Mouse (Mus musculus) liver, adult 2 months (tissue): ENCODE results near the gene C8a. TPM values are rescaled to one million over a fixed set of nuclear protein-coding genes. Genes with fewer than 3 reads are reported as not detected.

ENCODE experiments used
- DNase-seq: peaks from one replicate; pipeline ENCODE4 v3.0.0-alpha.2; 2011; ENCODE audit warnings: low read depth, low spot score; ENCODE audit errors: extremely low read depth
- H3K27ac ChIP-seq: fragments of 200-500 bp; replicated peaks from 2 replicates; pipeline ENCODE4 v1.5.1; 2012; ENCODE audit warnings: low read depth, mild to moderate bottlenecking, control low read depth, inconsistent platforms, low read length; ENCODE audit not compliant: insufficient read depth
- H3K27me3 ChIP-seq: fragments of 200-500 bp; 2 replicates; pipeline ENCODE4 v1.6.1; 2012; ENCODE audit warnings: mild to moderate bottlenecking, moderate library complexity, low read length, inconsistent platforms; ENCODE audit not compliant: control insufficient read depth, insufficient read depth
- H3K36me3 ChIP-seq: fragments of 200-500 bp; 2 replicates; pipeline ENCODE4 v1.6.1; 2012; ENCODE audit warnings: low read length, inconsistent platforms; ENCODE audit not compliant: control insufficient read depth, insufficient read depth
- H3K4me1 ChIP-seq: fragments of 200-500 bp; 2 replicates; pipeline ENCODE4 v1.6.1; 2011; ENCODE audit warnings: low read length; ENCODE audit not compliant: control insufficient read depth, insufficient read depth
- H3K4me3 ChIP-seq: fragments of 200-500 bp; 2 replicates; pipeline ENCODE4 v1.5.1; 2011; ENCODE audit warnings: low read depth, mild to moderate bottlenecking, control low read depth, low read length, moderate library complexity; ENCODE audit not compliant: insufficient read depth
- H3K79me2 ChIP-seq: fragments of 200-500 bp; 2 replicates; pipeline ENCODE4 v1.6.1; 2012; ENCODE audit warnings: inconsistent platforms, mild to moderate bottlenecking, low read length, moderate library complexity; ENCODE audit not compliant: control insufficient read depth, insufficient read depth
- H3K9ac ChIP-seq: fragments of 200-500 bp; 2 replicates; pipeline ENCODE4 v1.6.1; 2012; ENCODE audit warnings: low read depth, mild to moderate bottlenecking, control low read depth, inconsistent platforms, low read length
- CTCF ChIP-seq: fragments of 200-500 bp; IDR thresholded peaks from 2 replicates; pipeline ENCODE4 v1.5.1; 2011; ENCODE audit warnings: low read depth, low read length, control low read depth
- POLR2A ChIP-seq: fragments of 200-500 bp; IDR thresholded peaks from 2 replicates; pipeline ENCODE4 v1.6.1; 2011; ENCODE audit warnings: low read length, control low read depth; ENCODE audit not compliant: insufficient read depth; ENCODE audit errors: extremely low read depth
- WGBS: fragments of 180-500 bp; shearing (Covaris S2); methylation state at CpG from one replicate; pipeline ENCODE4 v1.1.7; 2018; 5-methylcytosine and 5-hydroxymethylcytosine counted together
- polyA plus RNA-seq: library from polyadenylated mRNA; depleted of rRNA; stranded (reverse); fragments of >200 nt; gene quantifications from 2 replicates; pipeline ENCODE4 v1.2.3, GENCODE M21; 2012
- total RNA-seq: library from RNA; depleted of rRNA; stranded (reverse); fragments of >200 nt; gene quantifications from 2 replicates; pipeline ENCODE4 v1.2.3, GENCODE M21; 2014

The C8a gene
- total and polyA plus RNA-seq, 2 experiments: 71.3 to 250 TPM

DNA sequence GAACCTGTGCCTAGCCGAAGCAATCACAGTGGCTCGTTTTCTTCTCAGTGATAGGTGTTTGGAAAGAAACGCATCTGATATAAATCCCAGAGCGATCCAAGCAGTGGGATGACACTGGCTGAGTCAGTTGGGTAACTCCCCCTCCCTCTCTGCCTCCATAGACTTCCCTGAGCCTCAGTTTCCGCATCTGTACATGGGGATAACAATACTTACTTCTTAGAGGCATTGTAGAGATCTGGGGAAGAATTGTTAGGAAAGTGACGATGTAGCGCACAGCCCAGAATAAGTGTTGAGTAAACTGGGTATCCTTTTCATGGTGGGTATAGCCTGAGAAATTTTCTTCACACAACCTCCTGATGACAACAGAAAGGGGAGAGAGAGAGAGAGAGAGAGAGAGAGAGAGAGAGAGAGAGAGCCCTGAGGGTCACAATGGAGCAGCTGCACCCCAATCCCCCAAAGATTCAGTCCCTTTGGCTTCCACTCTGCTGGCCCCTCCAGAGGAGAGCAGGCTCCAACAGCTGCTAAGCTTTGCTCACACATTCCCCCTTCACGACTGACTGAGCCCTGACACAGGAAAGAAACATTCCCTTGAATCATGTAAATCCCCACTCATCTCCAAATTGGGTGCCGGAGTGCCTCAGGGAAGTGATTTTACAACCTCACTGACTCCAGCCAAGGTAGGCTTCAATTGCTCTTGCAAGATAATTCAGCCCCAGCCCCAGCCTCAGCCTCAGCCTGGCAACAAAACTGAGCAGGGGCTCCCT is 12.5 kb upstream of the C8a start:
- WGBS: 86% methylated on average over 9 of the region's 9 CpGs
- DNase-seq: no peak
- TF ChIP-seq CTCF (no peak), POLR2A (no peak)
- H3K4me3 ChIP-seq: no peak overlapping the region
- no peaks in the 10 kb centered on the region for H3K79me2 ChIP-seq
- H3K36me3 ChIP-seq: no peaks in the 10 kb centered on the region
- no peak overlapping the region for H3K27ac ChIP-seq
- no peaks in the 10 kb centered on the region for H3K27me3 ChIP-seq
- peaks cover 4% of the 10 kb centered on the region; the same call in 1 of the 2 replicates for H3K4me1 ChIP-seq
- H3K9ac ChIP-seq: no peak overlapping the region

DNA sequence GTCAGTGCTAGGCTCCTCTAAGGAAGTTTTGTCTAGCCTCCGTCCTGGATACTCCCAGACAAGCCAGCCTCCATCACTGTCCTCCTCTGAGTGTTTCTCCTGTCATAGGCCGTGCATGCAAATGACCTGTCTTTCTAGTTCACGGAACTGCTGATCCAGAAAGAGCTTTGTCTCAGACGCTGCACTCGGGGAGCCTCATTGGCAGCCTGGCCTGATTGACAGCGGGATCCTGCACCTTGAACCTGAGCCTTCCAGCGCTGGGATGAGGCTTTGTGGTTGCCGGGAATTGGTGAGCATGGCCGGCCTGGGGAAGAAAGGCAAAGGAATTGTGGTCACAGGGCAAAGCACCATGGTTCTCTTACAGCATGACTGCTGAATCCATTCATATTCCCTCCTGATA is 11.3 kb upstream of the C8a start:
- no peak for DNase-seq
- TF ChIP-seq CTCF: no peak
- H3K79me2 ChIP-seq: no peaks in the 10 kb centered on the region
- no peak overlapping the region for H3K4me3 ChIP-seq
- 66% methylated on average over 9 of the region's 9 CpGs for WGBS
- peaks cover 4% of the 10 kb centered on the region; the same call in 1 of the 2 replicates for H3K4me1 ChIP-seq
- no peak overlapping the region for H3K27ac ChIP-seq
- H3K9ac ChIP-seq: no peak overlapping the region
- H3K27me3 ChIP-seq: no peaks in the 10 kb centered on the region
- no peaks in the 10 kb centered on the region for H3K36me3 ChIP-seq

DNA sequence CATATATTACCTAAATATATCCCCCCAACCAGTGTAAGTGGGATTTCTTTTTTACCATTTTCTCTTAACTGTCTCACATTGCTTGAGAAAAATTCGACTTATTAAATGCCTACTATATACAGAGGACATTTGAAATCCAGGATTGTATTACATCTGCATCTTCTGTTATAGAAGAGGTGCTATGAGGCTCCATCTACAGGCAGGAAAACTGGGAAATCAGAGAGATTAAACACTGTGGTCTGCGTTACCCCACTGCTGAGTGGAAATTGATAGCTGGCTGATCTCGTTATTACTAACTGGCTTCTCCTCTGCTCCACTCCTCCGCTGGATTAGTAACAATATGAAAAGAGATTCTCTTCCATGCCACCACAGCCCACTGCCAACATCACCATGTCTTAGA is 366 bp downstream of the C8a start:
- H3K79me2 ChIP-seq: peaks cover 8% of the 10 kb centered on the region; the same call in 1 of the 2 replicates
- peak overlapping the region; percentile 98 for H3K9ac ChIP-seq
- H3K4me3 ChIP-seq: peak overlapping the region; percentile 84
- H3K27me3 ChIP-seq: no peaks in the 10 kb centered on the region
- H3K4me1 ChIP-seq: peaks cover 19% of the 10 kb centered on the region; the same call in 1 of the 2 replicates
- TF ChIP-seq POLR2A (no peak), CTCF (0 out of 2 replicates have a peak, but pooled peaks have one; percentile 8)
- DNase-seq: peak; percentile 71
- H3K27ac ChIP-seq: peak overlapping the region; percentile 100
- WGBS: 21% methylated on average over 4 of the region's 4 CpGs
- no peaks in the 10 kb centered on the region for H3K36me3 ChIP-seq

DNA sequence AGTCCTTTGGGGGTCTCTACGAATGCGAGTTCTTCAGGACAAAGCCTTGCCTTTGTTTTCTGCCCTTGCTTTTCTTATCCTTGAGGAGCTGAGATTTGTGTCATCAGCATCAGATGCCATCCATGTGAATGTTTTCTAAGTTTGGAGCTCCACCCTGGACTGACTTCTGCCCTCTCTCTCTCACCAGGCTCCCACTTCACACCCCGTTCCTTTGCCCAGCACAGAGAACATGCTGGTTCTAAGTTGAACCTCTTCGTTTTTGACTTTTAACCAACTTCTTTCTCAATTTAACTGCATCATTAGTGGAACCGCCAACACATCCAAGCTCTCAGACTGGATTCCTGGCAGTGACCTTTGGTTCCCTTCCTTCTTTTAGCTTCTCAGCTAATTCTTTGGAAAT is 6.0 kb downstream of the C8a start:
- peak overlapping the region; percentile 36; the same call in 1 of the 2 replicates for H3K27ac ChIP-seq
- H3K4me1 ChIP-seq: peaks cover 24% of the 10 kb centered on the region
- no peak overlapping the region for H3K9ac ChIP-seq
- H3K4me3 ChIP-seq: no peak overlapping the region
- H3K27me3 ChIP-seq: no peaks in the 10 kb centered on the region
- peaks cover 28% of the 10 kb centered on the region for H3K79me2 ChIP-seq
- peak; percentile 55 for DNase-seq
- peaks cover 10% of the 10 kb centered on the region for H3K36me3 ChIP-seq
- TF ChIP-seq CTCF (no peak), POLR2A (no peak)
- WGBS: 57% methylated on average over 5 of the region's 5 CpGs

DNA sequence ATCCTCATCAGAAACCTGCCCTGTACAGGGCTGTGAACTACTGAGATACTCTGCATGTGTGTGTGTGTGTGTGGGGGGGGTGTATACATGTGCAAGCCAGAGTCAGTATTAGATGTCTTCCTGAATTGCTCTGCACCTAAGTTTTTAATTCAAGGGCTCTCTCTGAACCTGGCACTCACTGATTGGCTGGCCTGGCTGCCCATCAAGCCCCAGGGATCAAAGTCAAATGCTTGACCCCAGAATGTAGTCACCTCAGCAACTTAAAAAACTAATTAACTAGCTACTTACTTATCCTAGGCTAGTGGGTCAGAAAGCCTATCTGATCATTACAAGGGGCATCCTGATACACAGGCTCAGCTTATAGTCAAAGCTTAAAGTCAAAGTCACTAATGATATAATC is 6.6 kb downstream of the C8a start:
- no peak for TF ChIP-seq CTCF
- no peak for TF ChIP-seq POLR2A
- peaks cover 24% of the 10 kb centered on the region for H3K4me1 ChIP-seq
- peaks cover 16% of the 10 kb centered on the region for H3K36me3 ChIP-seq
- H3K4me3 ChIP-seq: no peak overlapping the region
- H3K9ac ChIP-seq: no peak overlapping the region
- no peaks in the 10 kb centered on the region for H3K27me3 ChIP-seq
- peak overlapping the region; percentile 51; the same call in 1 of the 2 replicates for H3K27ac ChIP-seq
- DNase-seq: peak; percentile 71
- peaks cover 28% of the 10 kb centered on the region for H3K79me2 ChIP-seq

DNA sequence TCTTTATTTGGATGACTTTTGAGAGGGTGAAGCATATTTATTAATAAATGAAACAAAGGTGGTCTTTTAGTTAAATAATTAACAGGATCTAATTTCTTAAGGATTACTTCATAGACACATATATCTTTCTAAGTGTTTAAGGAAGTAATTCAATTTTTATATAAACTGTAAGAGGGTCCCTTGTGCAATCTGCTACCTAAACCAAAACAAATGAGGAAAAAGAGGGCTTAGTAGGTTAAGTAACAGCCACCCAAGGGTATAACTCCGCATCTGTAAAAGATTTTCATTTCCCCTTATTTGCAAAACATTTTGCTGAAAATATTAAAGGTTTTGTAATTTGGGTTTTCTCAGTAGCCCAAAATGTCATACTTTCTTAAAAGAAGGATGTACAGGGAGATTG is 11.8 kb downstream of the C8a start:
- H3K4me1 ChIP-seq: peaks cover 2% of the 10 kb centered on the region; the same call in 1 of the 2 replicates
- no peak overlapping the region for H3K9ac ChIP-seq
- DNase-seq: no peak
- H3K36me3 ChIP-seq: peaks cover 61% of the 10 kb centered on the region
- TF ChIP-seq POLR2A (no peak), CTCF (no peak)
- H3K4me3 ChIP-seq: no peak overlapping the region
- no peak overlapping the region for H3K27ac ChIP-seq
- WGBS: 84% methylated on average over 1 of the region's 1 CpGs
- peaks cover 22% of the 10 kb centered on the region for H3K79me2 ChIP-seq
- no peaks in the 10 kb centered on the region for H3K27me3 ChIP-seq
